Mouse (Mus musculus) erythroblast, embryonic 14.5 days (primary cell): Measurements from ENCODE around the gene Tulp2. TPM values are rescaled to one million over a fixed set of nuclear protein-coding genes. Genes with fewer than 3 reads are reported as not detected.

Source experiments
- H3K27me3 ChIP-seq: 2 replicates; pipeline ENCODE4 v1.6.1; 2012; ENCODE audit warnings: inconsistent platforms; ENCODE audit not compliant: control insufficient read depth
- H3K36me3 ChIP-seq: 2 replicates; pipeline ENCODE4 v1.6.1; 2012; ENCODE audit warnings: mild to moderate bottlenecking, inconsistent platforms; ENCODE audit not compliant: control insufficient read depth
- H3K4me1 ChIP-seq: 2 replicates; pipeline ENCODE4 v1.6.1; 2012; ENCODE audit warnings: inconsistent platforms; ENCODE audit not compliant: control insufficient read depth
- H3K4me3 ChIP-seq: replicated peaks from 2 replicates; pipeline ENCODE3; 2012; ENCODE audit warnings: moderate library complexity, mild to moderate bottlenecking, inconsistent platforms
- H3K9me3 ChIP-seq: 2 replicates; pipeline ENCODE4 v1.6.1; 2012; ENCODE audit warnings: low read length, inconsistent platforms, mixed read lengths; ENCODE audit not compliant: control insufficient read depth
- GATA1 ChIP-seq: IDR thresholded peaks from 2 replicates; pipeline ENCODE4 v1.6.1; 2012; ENCODE audit warnings: low read length, inconsistent platforms, mixed read lengths
- TAL1 ChIP-seq: IDR thresholded peaks from 3 replicates; pipeline ENCODE4 v1.6.1; 2012; ENCODE audit warnings: low read length, inconsistent platforms, mixed read lengths
- polyA plus RNA-seq: library from polyadenylated mRNA; stranded (reverse); fragments of >175 nt; gene quantifications from 2 replicates; pipeline ENCODE4 v1.2.3, GENCODE M21; 2012

The Tulp2 gene
- polyA plus RNA-seq, 1 experiment = 0.08 TPM

DNA sequence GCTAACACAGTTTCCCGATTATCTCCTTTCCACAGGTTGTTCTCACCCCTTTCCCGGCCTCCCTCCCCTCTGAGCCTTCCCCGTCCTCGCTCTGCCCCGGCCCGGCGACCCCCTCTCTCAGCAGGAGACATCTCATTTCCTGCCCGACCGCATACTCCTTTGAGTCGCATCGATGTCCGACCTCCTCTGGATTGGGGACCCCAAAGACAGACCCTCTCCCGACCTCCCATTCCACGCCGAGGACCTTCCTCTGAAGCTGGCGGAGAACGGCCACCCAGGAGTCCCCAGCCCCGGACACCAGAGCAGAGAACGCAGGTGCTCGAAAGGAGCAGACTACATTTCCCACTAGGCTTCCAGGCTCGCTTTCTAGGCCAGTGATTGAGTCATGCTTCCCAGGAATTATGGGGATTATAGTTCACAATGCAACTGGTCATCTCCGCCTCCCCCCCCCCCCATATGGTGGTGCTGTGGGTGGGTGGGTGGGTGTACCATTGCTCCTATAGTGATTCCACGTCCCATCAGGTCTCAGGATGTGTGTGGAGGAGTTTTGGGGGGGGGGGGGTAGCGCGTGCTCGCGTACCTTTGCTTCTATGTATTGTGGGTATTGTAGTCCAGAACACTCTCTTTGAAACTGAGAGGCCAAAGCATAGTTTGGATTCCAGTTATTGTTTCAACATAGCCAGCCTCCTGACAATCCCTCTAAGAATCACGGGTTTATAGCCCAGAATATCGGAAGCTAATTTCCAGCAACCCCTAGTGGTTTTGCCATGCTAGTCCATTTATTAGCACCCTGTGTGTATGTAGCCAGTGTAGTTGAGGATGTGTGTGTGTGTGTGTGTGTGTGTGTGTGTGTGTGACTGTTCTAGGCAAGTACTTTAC, 56.7 kb downstream of the Tulp2 start:
- TF ChIP-seq GATA1 = no peak
- no peak for TF ChIP-seq TAL1
- peak overlapping the region; percentile 45 for H3K4me3 ChIP-seq
- peaks cover 5% of the 10 kb centered on the region for H3K4me1 ChIP-seq
- no peaks in the 10 kb centered on the region for H3K36me3 ChIP-seq
- H3K27me3 ChIP-seq = peaks cover 32% of the 10 kb centered on the region
- H3K9me3 ChIP-seq = no peaks in the 10 kb centered on the region

DNA sequence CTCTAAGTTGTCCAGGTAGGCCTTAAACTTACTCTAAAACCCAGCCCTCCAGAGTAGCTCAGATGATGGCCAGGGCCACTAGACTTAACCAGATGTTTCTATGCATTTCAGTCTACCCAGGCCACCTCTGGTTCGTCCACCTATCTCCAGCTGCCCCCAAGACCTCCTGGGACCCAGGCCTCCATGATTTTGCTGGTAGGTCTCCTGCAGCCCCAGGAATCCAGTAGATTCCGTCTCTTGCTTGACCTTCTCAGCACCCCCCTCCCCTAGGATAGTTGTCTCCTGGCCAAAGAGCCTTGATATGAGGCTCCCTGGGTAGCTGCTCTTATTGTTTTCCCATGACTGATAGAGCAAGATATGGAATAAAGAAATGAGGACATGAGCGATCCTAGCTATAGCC, 57.4 kb downstream of the Tulp2 start:
- Histone ChIP-seq H3K4me3 (no peak overlapping the region), H3K27me3 (peaks cover 36% of the 10 kb centered on the region), H3K4me1 (peaks cover 5% of the 10 kb centered on the region), H3K9me3 (peaks cover 3% of the 10 kb centered on the region; the same call in 1 of the 2 replicates), H3K36me3 (no peaks in the 10 kb centered on the region)
- TF ChIP-seq TAL1 (no peak), GATA1 (no peak)

DNA sequence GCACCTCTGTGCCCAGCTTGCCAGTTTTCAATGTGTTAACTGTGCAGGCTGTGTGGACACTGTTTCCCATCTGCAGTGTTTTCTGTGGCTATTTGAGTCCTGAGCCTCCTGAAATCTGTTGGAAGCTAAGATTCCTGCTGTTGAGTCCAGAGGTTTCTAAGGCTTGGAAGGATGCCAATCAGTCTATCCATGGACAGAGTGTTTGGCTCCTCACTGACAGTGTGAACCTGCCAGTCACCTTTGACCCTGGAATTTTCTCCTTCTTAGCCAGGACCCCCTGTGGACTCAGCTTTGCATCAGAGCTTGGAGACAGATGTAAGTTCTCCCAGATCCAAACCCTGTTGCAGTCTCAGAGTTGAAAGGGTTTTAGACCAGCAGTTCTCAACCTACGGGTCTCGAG, 58.5 kb downstream of the Tulp2 start:
- TF ChIP-seq TAL1 = no peak
- no peak for TF ChIP-seq GATA1
- Histone ChIP-seq H3K4me1 (peaks cover 5% of the 10 kb centered on the region), H3K9me3 (peaks cover 8% of the 10 kb centered on the region), H3K36me3 (no peaks in the 10 kb centered on the region), H3K27me3 (peaks cover 36% of the 10 kb centered on the region), H3K4me3 (no peak overlapping the region)

DNA sequence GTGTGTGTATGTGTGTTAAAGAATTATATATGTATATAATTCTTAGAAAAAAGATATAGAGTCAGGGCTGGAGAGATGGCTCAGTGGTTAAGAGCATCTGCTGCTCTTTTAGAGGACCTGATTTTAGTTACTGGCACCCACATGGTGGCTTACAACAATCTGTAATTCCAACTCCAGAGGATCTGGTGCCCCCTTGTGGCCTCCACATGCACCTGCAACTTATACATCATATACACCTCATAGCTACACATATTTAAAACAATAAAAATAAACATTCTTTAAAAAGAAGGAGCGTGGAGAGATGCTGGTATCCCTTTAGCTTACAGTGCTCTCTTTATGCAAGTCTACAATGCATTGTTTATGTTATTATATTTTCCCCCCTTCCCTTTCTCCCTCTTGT, 62.8 kb downstream of the Tulp2 start:
- no peak overlapping the region for H3K4me3 ChIP-seq

DNA sequence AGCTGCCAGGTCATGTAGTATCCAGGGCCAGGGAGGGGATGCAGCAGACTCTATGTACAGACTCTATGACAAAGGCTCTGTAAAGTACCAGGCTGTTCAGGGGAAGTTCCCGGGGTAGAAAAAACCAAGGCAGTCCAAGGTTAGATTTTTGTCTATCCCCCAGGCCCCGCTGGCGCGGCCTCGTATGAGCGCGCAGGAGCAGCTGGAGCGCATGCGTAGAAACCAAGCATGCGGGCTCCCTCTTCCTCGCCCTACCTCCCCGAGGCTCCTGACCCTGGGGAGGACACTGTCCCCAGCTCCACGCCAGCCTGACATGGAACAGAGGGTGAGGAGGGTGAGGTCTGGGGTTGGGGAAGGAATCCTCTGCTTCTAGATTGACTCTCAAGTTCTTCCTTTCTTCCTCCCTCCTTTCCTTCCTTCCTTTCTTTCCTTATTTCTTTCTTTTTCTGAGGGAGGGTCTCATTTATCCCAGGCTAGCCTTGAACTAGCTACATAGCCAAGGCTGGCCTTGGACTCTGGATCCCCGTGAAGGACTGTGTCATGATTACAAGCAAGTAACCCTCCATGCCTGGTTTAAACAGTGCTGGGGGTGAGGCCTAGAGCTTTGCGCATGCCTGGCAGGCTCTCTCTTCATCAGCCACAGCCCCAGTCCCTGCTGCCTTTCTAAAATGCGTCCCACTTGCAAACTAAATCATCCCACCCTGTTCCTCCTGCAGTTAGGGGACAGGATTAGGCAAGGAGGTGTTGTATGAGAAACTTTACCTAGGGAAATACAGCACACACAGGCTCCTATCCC, 68.2 kb downstream of the Tulp2 start:
- 0 out of 2 replicates have a peak, but pooled peaks cover 3% of the 10 kb centered on the region for H3K27me3 ChIP-seq
- H3K4me3 ChIP-seq = no peak overlapping the region
- TF ChIP-seq TAL1 = no peak
- TF ChIP-seq GATA1 = no peak

More for the DNA sequence above, 62.8 kb downstream of the Tulp2 start:
- Histone ChIP-seq H3K4me1 (no peaks in the 10 kb centered on the region), H3K36me3 (no peaks in the 10 kb centered on the region), H3K9me3 (peaks cover 8% of the 10 kb centered on the region), H3K27me3 (peaks cover 17% of the 10 kb centered on the region)
- TF ChIP-seq GATA1 = no peak
- no peak for TF ChIP-seq TAL1

DNA sequence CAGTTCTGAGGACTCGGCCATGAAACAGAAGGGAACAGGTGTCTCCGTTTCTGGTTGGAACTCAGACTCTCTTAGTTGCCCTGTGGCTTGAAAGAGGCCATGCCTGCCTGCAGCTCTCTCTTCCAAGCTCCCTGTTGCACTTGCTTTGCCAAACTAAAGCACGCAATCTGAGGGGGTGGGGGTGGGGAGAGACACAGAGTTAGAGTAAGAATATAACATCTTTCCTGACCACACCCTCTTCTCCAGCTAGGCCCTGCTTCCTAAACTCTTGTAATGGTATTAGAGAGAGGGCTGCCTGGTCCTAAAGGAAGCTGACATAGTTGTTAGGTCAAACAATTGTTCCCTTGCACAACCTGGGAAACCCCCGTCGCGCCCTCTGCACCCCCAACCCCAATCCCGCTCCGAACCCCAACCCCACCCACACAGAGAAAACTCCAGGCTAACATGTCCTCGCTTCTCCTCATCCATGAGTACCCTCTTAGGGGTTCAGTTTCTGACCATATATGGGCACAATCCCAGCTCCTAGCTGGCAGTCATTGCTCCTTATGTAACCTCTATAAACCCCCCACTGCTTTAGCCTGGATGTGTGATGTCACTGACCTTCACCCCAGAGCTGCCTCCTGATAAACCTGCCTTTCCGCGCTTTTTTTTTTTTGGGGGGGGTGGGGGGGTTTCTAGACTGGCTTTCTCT, 69.3 kb downstream of the Tulp2 start:
- H3K36me3 ChIP-seq = no peaks in the 10 kb centered on the region
- H3K4me1 ChIP-seq = peaks cover 6% of the 10 kb centered on the region
- no peaks in the 10 kb centered on the region for H3K9me3 ChIP-seq
- TF ChIP-seq TAL1 = no peak
- TF ChIP-seq GATA1 = no peak
- 0 out of 2 replicates have a peak, but pooled peaks cover 3% of the 10 kb centered on the region for H3K27me3 ChIP-seq
- H3K4me3 ChIP-seq = no peak overlapping the region

More for the DNA sequence above, 68.2 kb downstream of the Tulp2 start:
- Histone ChIP-seq H3K9me3 (no peaks in the 10 kb centered on the region), H3K4me1 (peaks cover 5% of the 10 kb centered on the region), H3K36me3 (no peaks in the 10 kb centered on the region)

DNA sequence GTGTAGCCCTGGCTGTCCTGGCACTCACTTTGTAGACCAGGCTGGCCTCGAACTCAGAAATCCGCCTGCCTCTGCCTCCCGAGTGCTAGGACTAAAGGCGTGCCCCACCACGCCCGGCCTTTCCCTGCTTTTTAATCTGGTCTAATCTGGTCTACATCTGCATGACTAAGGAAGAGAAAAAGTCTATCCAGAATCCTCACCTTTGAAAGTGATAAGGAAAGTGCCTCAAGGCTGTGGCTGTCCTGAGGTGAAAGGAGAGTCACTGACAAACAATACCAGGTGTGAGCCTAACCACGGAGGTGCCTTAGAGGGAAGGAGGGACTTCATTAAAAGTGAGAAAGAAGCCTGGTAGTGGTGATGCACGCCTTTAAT, 69.8 kb downstream of the Tulp2 start:
- Histone ChIP-seq H3K4me3 (no peak overlapping the region), H3K36me3 (no peaks in the 10 kb centered on the region), H3K27me3 (no peaks in the 10 kb centered on the region), H3K9me3 (no peaks in the 10 kb centered on the region), H3K4me1 (peaks cover 10% of the 10 kb centered on the region)
- TF ChIP-seq TAL1 (no peak), GATA1 (no peak)

DNA sequence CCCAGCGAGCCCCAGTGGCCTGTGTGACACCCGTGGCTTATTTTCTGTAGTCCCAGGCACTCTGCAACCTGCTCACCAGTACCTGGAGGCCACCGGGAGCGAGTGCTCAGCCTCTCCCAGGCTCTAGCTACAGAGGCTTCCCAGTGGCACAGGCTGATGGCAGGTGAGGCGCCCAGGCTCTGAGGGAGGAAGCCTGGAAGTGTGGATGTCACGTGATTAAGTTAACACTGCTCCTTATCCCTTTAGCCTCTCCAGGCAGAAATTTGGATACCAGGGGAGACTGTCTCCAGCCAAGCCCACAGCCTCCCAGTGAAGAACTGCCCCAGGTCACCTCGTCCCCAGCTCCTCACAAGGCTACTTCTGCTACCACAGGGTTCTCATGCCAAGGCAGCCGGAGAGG, 71.8 kb downstream of the Tulp2 start:
- no peak overlapping the region for H3K4me3 ChIP-seq
- no peaks in the 10 kb centered on the region for H3K9me3 ChIP-seq
- H3K36me3 ChIP-seq = no peaks in the 10 kb centered on the region
- TF ChIP-seq TAL1 = no peak
- TF ChIP-seq GATA1 = no peak
- no peaks in the 10 kb centered on the region for H3K27me3 ChIP-seq
- H3K4me1 ChIP-seq = peaks cover 10% of the 10 kb centered on the region

DNA sequence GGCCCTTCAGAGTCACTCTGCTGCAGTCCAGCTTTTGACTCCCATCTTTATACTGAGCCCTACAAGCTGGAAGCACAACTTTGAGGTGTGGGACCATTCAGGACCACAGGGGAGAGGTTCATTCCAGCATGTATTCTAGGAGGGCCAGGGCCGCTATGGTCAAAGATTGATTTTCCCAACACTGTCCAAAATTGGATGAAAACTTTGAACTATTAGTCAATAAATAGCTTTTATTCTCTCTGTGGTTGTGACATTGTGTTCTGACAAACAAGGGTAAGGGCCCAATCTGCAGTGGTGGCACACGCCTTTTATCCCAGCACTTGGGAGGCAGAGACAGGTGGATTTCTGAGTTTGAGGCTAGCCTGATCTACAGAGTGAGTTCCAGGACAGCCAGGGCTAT, 72.3 kb downstream of the Tulp2 start:
- H3K36me3 ChIP-seq = no peaks in the 10 kb centered on the region
- H3K9me3 ChIP-seq = no peaks in the 10 kb centered on the region
- no peak overlapping the region for H3K4me3 ChIP-seq
- H3K4me1 ChIP-seq = peaks cover 10% of the 10 kb centered on the region
- TF ChIP-seq GATA1 = no peak
- TF ChIP-seq TAL1 = no peak
- no peaks in the 10 kb centered on the region for H3K27me3 ChIP-seq
